Mouse (Mus musculus) megakaryocyte-erythroid progenitor cell, adult 5 weeks (primary cell): ENCODE results near the gene Ifne. TPM values are rescaled to one million over a fixed set of nuclear protein-coding genes. Genes with fewer than 3 reads are reported as not detected.

ENCODE experiments used
- polyA plus RNA-seq: library from polyadenylated mRNA; stranded (reverse); fragments of >175 nt; gene quantifications from 2 replicates; pipeline ENCODE4 v1.2.3, GENCODE M21; 2012

Gene Ifne
- polyA plus RNA-seq = not detected in 2 replicates

GRCm38 (mm10) chr4:88880101-88880500 is at the start of gene Ifne:
Gene Ifne, minus strand, starts transcription at chr4:88880201.

GRCm38 (mm10) chr4:88849698-88850097 is 30.3 kb downstream of the Ifne start, which contains the start of gene Ifna1:
Gene Ifna1, plus strand, starts transcription at chr4:88850087.

GRCm38 (mm10) chr4:88841438-88841911 is 38.5 kb downstream of the Ifne start, which contains the start of gene Ifna4:
Gene Ifna4, plus strand, starts transcription at chr4:88841861.

GRCm38 (mm10) chr4:88835225-88835624 is 44.8 kb downstream of the Ifne start, which contains the start of gene Ifna5:
Gene Ifna5, plus strand, starts transcription at chr4:88835525.

Other genes starting within 250 kb of the Ifne start
- gene C87499, start 245.8 kb downstream of the Ifne start, polyA plus RNA-seq = not detected in 2 replicates
- gene Ifna13, start 235.7 kb downstream of the Ifne start, polyA plus RNA-seq = not detected in 2 replicates
- not detected in 2 replicates for gene Ifna16, start 203.3 kb downstream of the Ifne start, polyA plus RNA-seq
- not detected in 2 replicates for gene Ifna2, start 196.3 kb downstream of the Ifne start, polyA plus RNA-seq
- not detected in 2 replicates for gene Ifnab, start 188.8 kb downstream of the Ifne start, polyA plus RNA-seq
- 1.2 and 1.3 TPM in 2 replicates for gene Gm26566, start 158.4 kb downstream of the Ifne start, polyA plus RNA-seq
- gene Klhl9, start 157.7 kb downstream of the Ifne start, polyA plus RNA-seq = 6.6 and 7.6 TPM in 2 replicates
- not detected in 2 replicates for gene Gm13271, start 125.3 kb downstream of the Ifne start, polyA plus RNA-seq
- gene Gm13283, start 120.1 kb downstream of the Ifne start, polyA plus RNA-seq = 0.12 and 0.13 TPM in 2 replicates
- gene Gm13290, start 106.4 kb downstream of the Ifne start, polyA plus RNA-seq = not detected in 2 replicates
- not detected in 2 replicates for gene Gm13289, start 103.3 kb downstream of the Ifne start, polyA plus RNA-seq
- not detected in 2 replicates for gene Gm13272, start 100.4 kb downstream of the Ifne start, polyA plus RNA-seq
- not detected in 2 replicates for gene Ifnz, start 98.1 kb downstream of the Ifne start, polyA plus RNA-seq
- not detected in 2 replicates for gene Gm13276, start 94.5 kb downstream of the Ifne start, polyA plus RNA-seq
- gene Gm13277, start 91.6 kb downstream of the Ifne start, polyA plus RNA-seq = not detected in 2 replicates
- gene Gm13278, start 88.7 kb downstream of the Ifne start, polyA plus RNA-seq = not detected in 2 replicates
- gene Gm13275, start 85.7 kb downstream of the Ifne start, polyA plus RNA-seq = not detected in 2 replicates
- gene Gm13279, start 82.8 kb downstream of the Ifne start, polyA plus RNA-seq = not detected in 2 replicates
- gene Gm13285, start 80.5 kb downstream of the Ifne start, polyA plus RNA-seq = not detected in 2 replicates
- not detected in 2 replicates for gene Gm13287, start 76.9 kb downstream of the Ifne start, polyA plus RNA-seq
- gene Gm13288, start 74.7 kb downstream of the Ifne start, polyA plus RNA-seq = 0.06 and 0.09 TPM in 2 replicates
- gene Ifna7, start 64.0 kb downstream of the Ifne start, polyA plus RNA-seq = not detected in 2 replicates
- gene Ifna11, start 60.2 kb downstream of the Ifne start, polyA plus RNA-seq = not detected in 2 replicates
- not detected in 2 replicates for gene Ifna6, start 52.8 kb downstream of the Ifne start, polyA plus RNA-seq
- gene Ifna5, start 44.7 kb downstream of the Ifne start, polyA plus RNA-seq = not detected in 2 replicates
- gene Ifna4, start 38.3 kb downstream of the Ifne start, polyA plus RNA-seq = not detected in 2 replicates
- gene Ifna1, start 30.1 kb downstream of the Ifne start, polyA plus RNA-seq = not detected in 2 replicates